Mouse (Mus musculus): ENCODE measurements at regions not wholly inside any gene's neighbourhood (a gene's known extent, or its start where the extent isn't known, plus 50 kb on each side); places are given as distances from the start of the nearest gene placed in this dataset.

DNA sequence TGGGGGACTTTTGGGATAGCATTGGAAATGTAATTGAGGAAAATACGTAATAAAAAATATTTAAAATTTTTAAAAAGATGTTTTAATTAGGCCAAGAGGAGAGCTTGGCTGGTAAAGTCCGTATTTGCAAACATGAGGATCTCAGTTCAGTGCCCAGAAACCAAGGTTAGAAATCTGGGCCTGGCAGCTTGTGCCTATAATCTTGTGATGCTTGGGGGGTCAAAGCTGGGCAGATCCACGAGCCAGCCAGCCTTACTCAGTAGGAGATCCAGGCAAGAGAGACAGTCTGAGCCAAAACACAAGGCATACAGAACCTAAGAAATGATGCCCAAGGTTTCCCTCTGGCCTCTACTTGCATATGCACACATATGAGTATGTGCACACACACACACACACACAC, 54.1 kb upstream of the Cxadr start:
- Histone ChIP-seq H3K27me3 (ENCODE audit: control insufficient read depth, insufficient read depth, low read length) (no peaks in the 10 kb centered on the region), H3K36me3 (ENCODE audit: control insufficient read depth, insufficient read depth, low read length) (no peaks in the 10 kb centered on the region), H3K4me1 (ENCODE audit: control insufficient read depth, insufficient read depth, low read length) (no peaks in the 10 kb centered on the region), H3K4me3 (ENCODE audit: control insufficient read depth, low read depth, low read length) (no peak overlapping the region), H3K27ac (ENCODE audit: control insufficient read depth, insufficient read depth, low read depth, low read length) (no peak overlapping the region)
- TF ChIP-seq CTCF (IDR thresholded peaks at IDR 0.05; ENCODE audit: control insufficient read depth, insufficient read depth, insufficient replicate concordance, low read depth, low read length) (no peak), POLR2A (IDR thresholded peaks at IDR 0.05; ENCODE audit: control insufficient read depth, low read depth, low read length) (no peak)

DNA sequence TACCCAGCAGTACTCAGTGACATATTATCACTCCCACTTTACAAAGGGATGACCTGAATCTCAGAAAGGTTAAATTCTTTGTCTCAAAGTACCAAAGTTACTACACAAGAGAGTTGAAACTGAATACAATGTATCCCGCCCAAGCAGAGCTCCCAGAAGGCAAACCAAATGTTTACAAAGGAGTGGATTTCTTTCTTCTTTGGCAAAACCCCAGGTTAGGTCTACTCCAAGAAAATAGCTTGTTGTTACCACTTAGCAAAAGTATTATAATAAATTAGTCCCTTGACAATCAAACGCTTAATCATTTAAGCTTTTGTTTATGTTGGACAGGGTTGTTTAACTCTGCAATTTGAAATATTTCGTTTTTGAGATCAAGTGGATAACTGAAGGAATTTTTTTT, 58.6 kb upstream of the Cxadr start:
- no peaks in the 10 kb centered on the region for H3K27me3 ChIP-seq (ENCODE audit: control insufficient read depth, insufficient read depth, low read length)
- no peak overlapping the region for H3K4me3 ChIP-seq (ENCODE audit: control insufficient read depth, low read depth, low read length)
- TF ChIP-seq CTCF (IDR thresholded peaks at IDR 0.05; ENCODE audit: control insufficient read depth, insufficient read depth, insufficient replicate concordance, low read depth, low read length) (no peak), POLR2A (IDR thresholded peaks at IDR 0.05; ENCODE audit: control insufficient read depth, low read depth, low read length) (no peak)
- peaks cover 6% of the 10 kb centered on the region for H3K4me1 ChIP-seq (ENCODE audit: control insufficient read depth, insufficient read depth, low read length)
- no peak overlapping the region for H3K27ac ChIP-seq (ENCODE audit: control insufficient read depth, insufficient read depth, low read depth, low read length)
- no peaks in the 10 kb centered on the region for H3K36me3 ChIP-seq (ENCODE audit: control insufficient read depth, insufficient read depth, low read length)

DNA sequence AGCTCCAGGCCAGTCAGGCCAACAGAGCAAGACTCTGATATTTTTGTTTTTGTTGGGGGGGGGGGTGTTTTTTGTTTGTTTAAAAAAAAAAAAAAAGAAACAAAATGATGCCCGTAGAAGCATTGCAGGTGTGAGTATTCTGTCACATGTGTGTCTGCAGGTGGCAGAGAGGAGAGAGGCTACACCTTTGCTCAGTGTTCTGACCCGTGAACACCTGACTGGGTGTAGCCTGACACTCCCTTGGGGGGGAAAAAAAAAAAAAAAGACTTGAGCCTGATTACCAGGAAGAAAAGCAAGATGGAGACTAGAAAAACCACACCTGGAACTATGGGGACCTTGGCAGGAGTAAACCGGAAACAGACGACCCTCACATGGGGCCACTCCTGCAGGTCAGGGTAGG, 61.1 kb upstream of the Cxadr start:
- TF ChIP-seq POLR2A (IDR thresholded peaks at IDR 0.05; ENCODE audit: control insufficient read depth, low read depth, low read length) (no peak), CTCF (IDR thresholded peaks at IDR 0.05; ENCODE audit: control insufficient read depth, insufficient read depth, insufficient replicate concordance, low read depth, low read length) (no peak)
- Histone ChIP-seq H3K4me3 (ENCODE audit: control insufficient read depth, low read depth, low read length) (no peak overlapping the region), H3K36me3 (ENCODE audit: control insufficient read depth, insufficient read depth, low read length) (no peaks in the 10 kb centered on the region)

DNA sequence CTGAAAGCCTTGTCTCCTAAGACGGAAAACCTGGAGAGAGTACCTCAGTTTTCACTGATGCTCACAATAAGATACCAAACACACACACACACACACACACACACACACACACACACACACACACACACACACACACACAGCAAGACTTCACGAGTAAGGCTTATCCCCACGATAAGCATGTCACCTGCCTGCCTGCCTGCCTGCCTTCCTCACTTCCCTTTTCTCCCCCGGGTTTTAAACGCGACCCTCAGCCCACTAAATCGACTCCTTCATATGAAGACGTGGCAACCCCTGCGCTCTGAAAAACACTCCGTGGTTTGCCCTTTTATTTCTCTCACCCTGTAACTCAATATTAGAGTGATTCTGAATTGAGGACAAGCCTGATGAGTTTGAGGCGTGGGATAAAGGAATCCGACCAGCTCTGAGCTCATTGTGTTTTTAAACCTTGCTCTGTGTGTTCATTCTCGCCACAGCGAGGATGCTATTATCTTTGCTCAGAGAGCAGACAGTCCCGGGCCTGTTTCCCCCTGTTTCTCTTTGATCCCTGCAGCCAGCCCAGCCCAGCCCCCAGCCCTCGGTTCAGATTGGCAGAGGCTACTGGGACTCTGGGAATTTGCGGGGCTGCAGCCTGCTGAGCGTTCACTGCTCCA, 63.1 kb upstream of the Cxadr start:
- Histone ChIP-seq H3K27ac (ENCODE audit: control insufficient read depth, insufficient read depth, low read depth, low read length) (no peak overlapping the region), H3K36me3 (ENCODE audit: control insufficient read depth, insufficient read depth, low read length) (no peaks in the 10 kb centered on the region), H3K27me3 (ENCODE audit: control insufficient read depth, insufficient read depth, low read length) (no peaks in the 10 kb centered on the region), H3K4me1 (ENCODE audit: control insufficient read depth, insufficient read depth, low read length) (peaks cover 11% of the 10 kb centered on the region), H3K4me3 (ENCODE audit: control insufficient read depth, low read depth, low read length) (peak overlapping the region; percentile 64)
- TF ChIP-seq POLR2A (IDR thresholded peaks at IDR 0.05; ENCODE audit: control insufficient read depth, low read depth, low read length) (no peak), CTCF (IDR thresholded peaks at IDR 0.05; ENCODE audit: control insufficient read depth, insufficient read depth, insufficient replicate concordance, low read depth, low read length) (no peak)

More for the DNA sequence above, 61.1 kb upstream of the Cxadr start:
- Histone ChIP-seq H3K27ac (ENCODE audit: control insufficient read depth, insufficient read depth, low read depth, low read length) (no peak overlapping the region), H3K4me1 (ENCODE audit: control insufficient read depth, insufficient read depth, low read length) (peaks cover 11% of the 10 kb centered on the region), H3K27me3 (ENCODE audit: control insufficient read depth, insufficient read depth, low read length) (no peaks in the 10 kb centered on the region)

DNA sequence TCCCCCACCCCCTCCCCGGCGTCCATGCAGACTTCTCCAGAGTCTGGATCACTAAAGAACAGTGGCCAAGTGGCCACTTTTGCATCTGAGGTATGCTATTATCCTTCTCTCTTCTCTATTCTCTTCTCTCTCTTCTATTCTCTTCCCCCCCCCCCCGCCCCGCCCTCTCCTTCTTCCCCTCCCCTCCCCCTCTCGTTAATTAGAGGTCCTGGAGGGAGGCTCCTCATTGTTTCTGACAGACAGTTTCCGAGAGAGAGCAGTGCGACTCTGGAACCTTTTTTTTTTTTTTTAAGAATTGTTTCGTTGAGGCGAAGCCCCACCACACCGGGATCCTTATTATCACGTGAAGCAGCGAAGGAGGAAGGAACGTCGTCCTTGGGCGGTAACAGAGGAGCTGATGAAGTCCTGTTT, 63.6 kb upstream of the Cxadr start:
- Histone ChIP-seq H3K27me3 (ENCODE audit: control insufficient read depth, insufficient read depth, low read length) (no peaks in the 10 kb centered on the region), H3K27ac (ENCODE audit: control insufficient read depth, insufficient read depth, low read depth, low read length) (no peak overlapping the region), H3K4me1 (ENCODE audit: control insufficient read depth, insufficient read depth, low read length) (peaks cover 11% of the 10 kb centered on the region), H3K4me3 (ENCODE audit: control insufficient read depth, low read depth, low read length) (peak overlapping the region; percentile 64), H3K36me3 (ENCODE audit: control insufficient read depth, insufficient read depth, low read length) (no peaks in the 10 kb centered on the region)
- no peak for TF ChIP-seq POLR2A (IDR thresholded peaks at IDR 0.05; ENCODE audit: control insufficient read depth, low read depth, low read length)
- no peak for TF ChIP-seq CTCF (IDR thresholded peaks at IDR 0.05; ENCODE audit: control insufficient read depth, insufficient read depth, insufficient replicate concordance, low read depth, low read length)

DNA sequence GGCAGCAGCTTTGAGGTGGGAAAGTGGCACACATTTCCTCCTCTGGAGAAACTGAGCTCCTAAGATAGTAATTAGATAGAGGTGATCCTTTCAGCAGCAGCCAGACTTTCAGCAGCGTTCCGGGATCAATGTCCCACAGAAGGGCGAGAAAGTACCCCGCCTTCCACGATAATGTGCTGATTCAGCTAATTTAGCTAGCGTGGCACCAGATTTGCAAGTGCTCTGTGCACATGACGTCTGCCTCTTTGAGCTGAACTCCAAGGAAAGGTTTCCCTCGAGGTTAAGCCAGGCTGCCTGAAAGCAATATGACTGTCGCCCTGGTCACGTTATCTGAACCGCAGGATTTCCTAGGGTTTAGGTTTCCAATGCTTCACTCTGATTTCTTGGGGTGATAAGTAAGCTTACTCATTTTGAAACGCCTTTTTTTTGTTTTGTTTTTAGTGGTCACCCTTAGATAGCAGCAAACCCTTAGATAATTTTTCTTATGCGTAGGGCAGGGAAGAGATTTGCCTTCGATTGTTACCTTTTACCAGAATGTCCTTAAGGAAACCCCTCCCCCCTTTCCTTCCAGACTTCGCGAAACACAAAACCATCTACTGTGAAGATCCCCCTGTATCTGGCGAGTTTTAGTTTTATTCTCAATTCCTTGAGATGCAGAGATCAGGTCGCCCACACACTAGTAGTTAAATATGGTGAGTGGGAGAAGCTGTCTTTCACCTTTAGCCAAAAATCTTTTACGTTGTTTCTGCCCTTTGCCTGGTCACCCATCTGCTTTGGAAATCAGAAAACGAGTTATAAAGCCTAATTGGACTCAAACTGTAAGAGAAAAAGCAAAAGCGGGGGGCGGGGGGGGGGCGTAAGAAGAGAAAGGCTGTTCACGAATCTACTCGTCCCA, 64.3 kb upstream of the Cxadr start:
- Histone ChIP-seq H3K36me3 (ENCODE audit: control insufficient read depth, insufficient read depth, low read length) (no peaks in the 10 kb centered on the region), H3K4me1 (ENCODE audit: control insufficient read depth, insufficient read depth, low read length) (peaks cover 11% of the 10 kb centered on the region), H3K27ac (ENCODE audit: control insufficient read depth, insufficient read depth, low read depth, low read length) (no peak overlapping the region), H3K4me3 (ENCODE audit: control insufficient read depth, low read depth, low read length) (no peak overlapping the region), H3K27me3 (ENCODE audit: control insufficient read depth, insufficient read depth, low read length) (no peaks in the 10 kb centered on the region)
- no peak for TF ChIP-seq CTCF (IDR thresholded peaks at IDR 0.05; ENCODE audit: control insufficient read depth, insufficient read depth, insufficient replicate concordance, low read depth, low read length)
- no peak for TF ChIP-seq POLR2A (IDR thresholded peaks at IDR 0.05; ENCODE audit: control insufficient read depth, low read depth, low read length)

DNA sequence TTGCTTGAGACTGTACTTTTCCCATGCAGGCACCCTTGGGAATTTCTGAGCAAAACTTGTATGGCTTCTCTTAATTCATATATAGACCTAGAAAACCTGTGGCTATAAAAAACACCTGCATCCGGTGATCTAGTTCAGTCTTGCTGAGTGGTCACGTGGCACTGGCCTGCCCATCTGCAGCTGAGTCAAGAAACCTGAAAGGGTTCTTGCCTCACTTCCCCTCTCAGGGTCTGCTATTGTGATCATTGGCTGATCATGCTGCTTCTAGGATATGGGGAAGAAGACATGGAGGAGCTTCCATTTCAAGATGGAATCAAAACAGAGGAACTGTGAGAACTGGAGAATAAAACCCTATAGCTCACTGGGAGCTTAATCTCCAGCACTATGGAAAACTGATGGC, 69.1 kb upstream of the Cxadr start:
- Histone ChIP-seq H3K4me3 (ENCODE audit: control insufficient read depth, low read depth, low read length) (no peak overlapping the region), H3K4me1 (ENCODE audit: control insufficient read depth, insufficient read depth, low read length) (peaks cover 5% of the 10 kb centered on the region), H3K36me3 (ENCODE audit: control insufficient read depth, insufficient read depth, low read length) (no peaks in the 10 kb centered on the region), H3K27ac (ENCODE audit: control insufficient read depth, insufficient read depth, low read depth, low read length) (no peak overlapping the region), H3K27me3 (ENCODE audit: control insufficient read depth, insufficient read depth, low read length) (no peaks in the 10 kb centered on the region)
- TF ChIP-seq CTCF (IDR thresholded peaks at IDR 0.05; ENCODE audit: control insufficient read depth, insufficient read depth, insufficient replicate concordance, low read depth, low read length) = no peak
- TF ChIP-seq POLR2A (IDR thresholded peaks at IDR 0.05; ENCODE audit: control insufficient read depth, low read depth, low read length) = no peak
